Mouse (Mus musculus) gastrocnemius, adult 18-20 months (tissue): ENCODE data around the gene P2rx1. TPM values are rescaled to one million over a fixed set of nuclear protein-coding genes. Genes with fewer than 3 reads are reported as not detected.

Experiments
- DNase-seq: peaks from one replicate; pipeline ENCODE4 v3.0.0; 2021; ENCODE audit warnings: low spot score
- total RNA-seq, 2 experiments: library from RNA; stranded (reverse); gene quantifications; 2 replicates each; pipeline ENCODE4 v1.2.3; 2021

The P2rx1 gene
- total RNA-seq, 2 experiments from 2014 or later, result 0.62 to 0.78 TPM

GRCm38 (mm10) chr11:73020953-73021800 is 22.3 kb downstream of the P2rx1 start:
- DNase-seq, result no peak

GRCm38 (mm10) chr11:73023099-73023498 is 24.2 kb downstream of the P2rx1 start:
- DNase-seq, result peak; percentile 85

GRCm38 (mm10) chr11:73023827-73024226 is 24.9 kb downstream of the P2rx1 start:
- no peak for DNase-seq

- DNase-seq, result peak; percentile 30
These were observed 25.5 kb downstream of the P2rx1 start for GRCm38 (mm10) chr11:73024236-73024904.

GRCm38 (mm10) chr11:73026961-73027360 is 28.1 kb downstream of the P2rx1 start:
- no peak for DNase-seq

- DNase-seq, result peak; percentile 88
These were observed 32.1 kb downstream of the P2rx1 start for GRCm38 (mm10) chr11:73030821-73031498.

- DNase-seq, result no peak
These were observed 32.6 kb downstream of the P2rx1 start for GRCm38 (mm10) chr11:73031536-73031935.

GRCm38 (mm10) chr11:73036077-73036476 is 37.2 kb downstream of the P2rx1 start:
- peak; percentile 52 for DNase-seq

- DNase-seq, result no peak
These were observed 38.0 kb downstream of the P2rx1 start for GRCm38 (mm10) chr11:73036889-73037288.

- DNase-seq, result no peak
These were observed 38.8 kb downstream of the P2rx1 start for GRCm38 (mm10) chr11:73037691-73038090.

- DNase-seq, result peak; percentile 57
These were observed 40.3 kb downstream of the P2rx1 start for GRCm38 (mm10) chr11:73039102-73039799.

GRCm38 (mm10) chr11:73044229-73044755 is 45.4 kb downstream of the P2rx1 start:
- no peak for DNase-seq

- DNase-seq, result no peak
These were observed 45.9 kb downstream of the P2rx1 start for GRCm38 (mm10) chr11:73044789-73045188.

GRCm38 (mm10) chr11:73047542-73047996 is 48.7 kb downstream of the P2rx1 start, which contains the start of gene Ncbp3:
Gene Ncbp3 (plus strand): TSS chr11:73047783.
- DNase-seq, result peak; percentile 96

- DNase-seq, result no peak
These were observed 49.4 kb downstream of the P2rx1 start for GRCm38 (mm10) chr11:73048030-73048876.

- peak; percentile 76 for DNase-seq
These were observed 50.4 kb downstream of the P2rx1 start for GRCm38 (mm10) chr11:73049335-73049734.

- DNase-seq, result no peak
These were observed 53.9 kb downstream of the P2rx1 start for GRCm38 (mm10) chr11:73052795-73053194.

GRCm38 (mm10) chr11:73057701-73058100 is 58.8 kb downstream of the P2rx1 start:
- DNase-seq, result no peak

- DNase-seq, result no peak
These were observed 60.7 kb downstream of the P2rx1 start for GRCm38 (mm10) chr11:73059630-73060029.

- DNase-seq, result no peak
These were observed 62.5 kb downstream of the P2rx1 start for GRCm38 (mm10) chr11:73061413-73061812.
